Mouse (Mus musculus) left cerebral cortex, adult 2 months (tissue): ENCODE measurements around the gene App. TPM values are rescaled to one million over a fixed set of nuclear protein-coding genes. Genes with fewer than 3 reads are reported as not detected.

Experiments used
- DNase-seq, 2 experiments: peaks; one replicate each; pipeline ENCODE4 v3.0.0; 2021 to 2022; ENCODE audit warnings: low spot score in 2 of 2, mixed read lengths in 1 of 2; ENCODE audit errors: extremely low spot score in 1 of 2
- H3K27ac ChIP-seq: fragments of 200-600 bp; 2 replicates; pipeline ENCODE4 v1.8.1; 2022
- H3K4me3 ChIP-seq: fragments of 200-600 bp; 2 replicates; pipeline ENCODE4 v1.8.1; 2022
- CTCF ChIP-seq: fragments of 200-600 bp; IDR thresholded peaks from 2 replicates; pipeline ENCODE4 v1.8.1; 2022; ENCODE audit warnings: antibody characterized with exemption, mild to moderate bottlenecking, moderate library complexity
- intact Hi-C: fragments of 180-260 bp; cut with DNase I; formaldehyde crosslinking; loops from one replicate; pipeline ENCODE4 v1.15.1; 2025
- total RNA-seq, 2 experiments: library from RNA; stranded (reverse); gene quantifications; 2 replicates each; pipeline ENCODE4 v1.2.3; 2021

Gene App
- total RNA-seq, 2 experiments from 2014 or later: 1,405 to 1,415 TPM

DNA sequence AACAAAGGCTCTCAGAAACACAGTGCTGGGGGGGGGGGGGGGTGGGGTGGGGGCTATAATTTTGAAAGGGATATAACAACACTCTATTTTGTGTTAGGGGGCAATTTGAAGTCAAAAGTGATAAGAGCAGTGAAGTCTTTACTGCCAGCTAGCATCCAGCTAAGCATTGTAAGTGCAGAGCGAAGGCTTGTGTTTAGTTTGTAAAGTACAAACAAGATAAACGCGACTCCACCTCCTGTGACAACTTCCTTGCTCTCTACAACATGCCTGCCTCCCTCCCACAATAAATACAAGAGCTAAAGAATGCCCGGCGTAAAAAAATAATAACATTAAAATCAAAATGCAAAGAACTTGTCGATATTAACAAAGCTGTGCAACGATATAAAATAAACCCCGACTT lies 40.5 kb downstream of the App start:
- H3K27ac ChIP-seq: peak overlapping the region; percentile 64; the same call in 1 of the 2 replicates
- TF ChIP-seq CTCF: no peak
- no peak overlapping the region; the same call in 1 of the 2 replicates for H3K4me3 ChIP-seq
- intact Hi-C loops: no loop called here
- DNase-seq: no peak

DNA sequence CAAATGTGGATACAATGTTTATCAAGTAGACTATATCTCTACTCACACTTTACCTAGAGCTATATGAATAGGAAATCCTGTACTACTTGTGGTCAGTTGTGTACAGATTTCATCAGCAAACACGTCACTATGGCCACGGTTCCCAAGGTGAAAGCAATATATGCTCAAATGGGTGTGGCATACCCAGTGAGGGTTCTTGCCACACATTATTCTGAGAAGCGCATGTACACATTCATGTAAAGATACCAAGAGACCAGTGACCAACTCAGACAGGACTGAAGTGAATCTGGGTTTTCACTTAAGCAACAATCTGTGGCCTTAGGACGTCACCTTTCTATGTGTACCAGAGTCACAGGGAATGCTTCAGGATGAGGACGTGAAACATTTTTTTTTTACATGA lies 41.4 kb downstream of the App start:
- intact Hi-C loops: no loop called here
- TF ChIP-seq CTCF: no peak

DNA sequence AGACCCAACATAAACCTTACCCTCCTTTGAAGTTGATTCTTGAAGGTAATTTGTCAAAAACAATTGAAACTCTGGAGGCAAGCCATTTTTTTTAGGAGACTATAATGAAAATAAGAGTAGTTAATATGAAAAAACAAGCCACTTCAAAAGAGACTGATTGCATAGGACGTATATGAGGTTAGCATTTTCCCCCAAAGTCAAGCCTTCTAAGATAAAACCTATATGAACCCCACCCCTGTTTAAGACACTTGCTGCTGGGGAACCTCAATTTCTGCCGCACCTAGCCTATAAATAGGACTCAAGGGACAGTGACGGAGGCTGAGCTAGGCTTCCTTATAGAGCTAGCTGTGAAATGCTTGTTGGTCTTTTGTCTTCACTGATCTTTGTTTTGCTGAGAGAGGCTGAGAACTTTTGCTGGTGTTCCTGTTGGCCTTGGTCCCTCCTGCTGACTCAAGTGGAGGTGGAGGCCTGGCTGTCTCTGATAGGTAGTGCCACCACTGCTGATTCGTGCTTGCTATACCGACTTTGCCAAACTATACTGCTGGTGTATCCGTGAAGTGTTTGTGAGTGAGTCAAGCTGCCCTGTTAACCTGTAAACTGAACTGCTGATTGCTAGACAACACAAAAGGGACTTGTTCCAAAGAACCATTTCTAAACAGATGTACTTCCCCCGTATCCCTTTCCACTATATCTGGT lies 42.6 kb downstream of the App start:
- DNase-seq: no peak
- intact Hi-C loops: no loop called here
- Histone ChIP-seq H3K27ac (no peak overlapping the region; the same call in 1 of the 2 replicates), H3K4me3 (no peak overlapping the region)
- no peak for TF ChIP-seq CTCF

More for the DNA sequence above, 41.4 kb downstream of the App start:
- H3K27ac ChIP-seq: no peak overlapping the region
- no peak for DNase-seq
- H3K4me3 ChIP-seq: no peak overlapping the region

DNA sequence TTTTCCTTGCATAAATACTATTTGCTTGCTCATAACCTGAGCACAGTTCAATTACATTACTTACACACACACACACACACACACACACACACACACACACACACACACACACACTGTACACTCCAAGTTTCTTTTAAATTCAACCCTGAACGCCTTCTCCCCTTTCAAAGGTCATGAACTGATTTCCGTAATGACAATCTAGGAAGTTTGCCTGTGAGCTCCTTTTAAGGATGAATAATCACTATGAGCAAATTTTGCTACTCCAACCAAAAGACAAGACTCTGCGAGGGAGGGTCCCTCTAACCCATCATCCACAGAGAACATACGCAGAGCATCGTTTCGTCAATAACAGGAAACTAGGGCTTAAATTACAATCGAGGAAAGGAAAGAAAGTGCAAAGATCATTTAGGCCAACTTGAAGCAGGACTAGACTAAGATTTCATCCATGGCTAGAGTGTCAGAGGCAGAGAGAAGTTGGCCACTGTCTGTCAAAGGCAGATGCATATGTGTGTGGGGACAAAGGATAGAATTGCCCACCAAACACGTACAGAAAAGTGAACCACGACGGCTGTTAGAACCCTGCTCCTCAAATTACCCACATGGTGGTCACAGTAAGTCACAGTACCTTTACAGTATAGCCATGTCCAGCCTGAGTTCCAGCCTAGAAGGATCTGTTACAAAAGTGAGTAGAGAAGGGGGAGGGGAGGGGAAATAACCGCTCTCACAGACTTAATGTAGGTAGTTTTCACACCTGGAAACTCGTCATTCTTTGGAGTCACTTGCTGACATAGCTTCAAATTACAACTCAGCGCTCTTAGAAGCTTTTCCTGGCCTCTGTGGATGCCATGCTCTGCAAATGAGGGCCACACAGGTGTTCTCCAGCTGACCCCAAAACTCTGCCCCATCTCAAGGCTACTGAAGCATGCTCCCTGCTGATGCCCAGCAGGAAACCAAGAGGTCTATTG lies 44.6 kb downstream of the App start:
- TF ChIP-seq CTCF: no peak
- intact Hi-C loops: no loop called here
- Histone ChIP-seq H3K4me3 (no peak overlapping the region), H3K27ac (no peak overlapping the region)
- no peak for DNase-seq

DNA sequence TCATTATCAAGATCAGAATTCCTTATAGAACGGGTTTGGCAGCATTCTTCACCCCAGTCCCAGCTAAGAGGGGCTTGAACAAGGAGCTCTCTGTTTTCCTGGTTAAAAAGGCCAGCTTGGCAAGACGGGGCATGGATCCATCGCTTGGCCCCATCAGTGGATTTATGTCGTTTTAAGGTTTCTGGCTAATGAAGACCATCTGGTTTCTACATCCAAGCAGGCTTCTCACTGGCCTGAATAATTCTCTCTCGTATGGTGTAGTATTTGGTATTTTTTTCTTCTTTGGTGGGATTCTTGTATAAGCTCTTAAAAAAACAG lies 45.3 kb downstream of the App start:
- no peak overlapping the region for H3K4me3 ChIP-seq
- DNase-seq: no peak
- 0 out of 2 replicates have a peak overlapping the region, but pooled peaks have one; percentile 25 for H3K27ac ChIP-seq
- no peak for TF ChIP-seq CTCF
- intact Hi-C loops: no loop called here

DNA sequence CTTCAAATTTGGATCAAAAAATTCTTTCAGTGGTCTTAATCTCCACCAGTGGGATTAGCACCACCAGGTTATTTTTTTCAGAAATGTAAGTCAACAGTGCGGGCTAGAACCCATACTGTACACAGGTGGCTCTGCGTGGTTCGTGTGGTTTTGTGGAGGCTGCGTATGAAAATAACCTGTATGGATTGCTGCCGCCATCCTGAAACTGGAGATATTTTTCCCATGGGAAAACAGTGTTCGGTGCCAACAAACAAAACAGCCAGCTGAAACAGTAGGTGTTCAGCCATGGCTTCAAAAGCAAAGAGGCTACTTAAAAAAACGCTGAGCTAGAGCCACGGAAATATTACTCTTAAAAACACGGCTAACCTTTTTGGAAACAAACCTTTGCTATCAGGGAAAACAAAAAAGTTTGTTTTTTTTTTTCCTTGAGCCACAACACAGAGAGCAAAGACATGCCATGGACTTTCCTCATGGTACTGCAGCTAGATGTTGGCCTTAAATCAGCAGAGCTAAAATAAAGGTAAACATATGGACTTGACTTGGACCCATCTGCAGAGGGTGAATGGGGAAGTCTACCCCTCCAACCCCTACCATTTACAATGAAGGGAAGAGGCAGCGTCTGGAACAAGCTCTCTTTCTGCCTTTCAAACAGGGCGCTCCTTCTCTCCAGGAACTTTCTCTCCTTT lies 45.8 kb downstream of the App start:
- no peak for DNase-seq
- no peak for TF ChIP-seq CTCF
- Histone ChIP-seq H3K27ac (0 out of 2 replicates have a peak overlapping the region, but pooled peaks have one; percentile 25), H3K4me3 (no peak overlapping the region)
- intact Hi-C loops: no loop called here

DNA sequence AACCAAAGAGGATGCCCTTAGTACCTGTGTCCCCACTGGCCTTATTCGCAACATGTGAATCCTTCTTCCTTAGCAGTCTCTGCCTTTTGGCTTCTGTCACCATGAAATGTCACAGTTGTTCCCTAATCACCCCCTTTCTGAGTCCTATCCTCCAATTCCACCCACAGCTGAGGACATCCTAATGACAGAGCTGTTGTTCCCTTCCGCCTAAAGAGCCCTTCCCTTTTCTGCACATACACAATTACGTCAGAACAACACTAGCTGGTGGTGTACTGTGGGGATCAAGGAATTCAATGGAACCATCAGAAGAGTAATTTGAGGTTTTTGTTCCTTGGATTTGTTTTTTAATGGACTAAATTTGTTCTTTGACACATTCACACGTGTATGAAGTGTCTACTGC lies 48.9 kb downstream of the App start:
- DNase-seq: no peak
- H3K4me3 ChIP-seq: no peak overlapping the region
- TF ChIP-seq CTCF: no peak
- intact Hi-C loops: no loop called here
- no peak overlapping the region for H3K27ac ChIP-seq

DNA sequence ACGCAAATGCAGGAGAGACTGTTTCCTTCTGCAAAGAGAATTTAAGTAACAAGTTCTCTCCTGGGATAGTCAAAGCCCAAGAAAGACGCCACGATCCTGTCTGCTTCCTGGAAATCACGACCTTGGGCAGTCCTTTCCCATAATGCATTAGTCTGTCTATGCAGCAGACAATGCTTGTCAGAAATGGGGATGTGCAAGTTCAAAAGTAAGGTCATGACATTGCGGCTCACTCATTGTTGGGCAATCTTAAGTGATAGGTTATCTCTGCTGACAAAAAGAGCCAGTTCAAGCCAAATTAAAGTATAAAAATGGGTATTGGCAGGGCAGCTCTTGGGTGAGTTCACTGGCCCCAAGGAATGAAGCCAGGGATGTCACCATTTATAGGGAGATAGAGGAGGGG lies 51.6 kb downstream of the App start:
- intact Hi-C loops: no loop called here
- DNase-seq: no peak
- TF ChIP-seq CTCF: no peak
- no peak overlapping the region for H3K4me3 ChIP-seq
- H3K27ac ChIP-seq: no peak overlapping the region

DNA sequence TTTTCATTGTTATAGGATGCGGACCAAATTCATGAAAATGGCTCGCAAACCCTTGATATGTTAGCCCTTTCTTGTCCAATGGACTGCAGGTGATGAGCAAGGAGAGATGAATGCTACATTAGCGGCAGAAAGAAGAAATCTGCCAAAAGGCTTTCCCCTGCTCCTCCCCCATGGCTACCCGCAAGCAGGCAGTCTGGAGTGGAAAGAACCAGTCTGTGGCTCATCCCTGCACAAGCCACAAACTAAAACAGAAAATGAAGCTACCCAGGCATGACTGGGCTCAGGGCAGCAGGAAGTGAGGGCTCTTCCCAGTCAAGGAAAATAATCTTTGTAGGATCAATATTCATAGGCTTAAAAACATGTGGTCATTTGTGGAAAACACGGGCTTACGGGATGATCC lies 54.6 kb downstream of the App start:
- intact Hi-C loops: no loop called here
- DNase-seq: no peak
- TF ChIP-seq CTCF: no peak
- H3K4me3 ChIP-seq: no peak overlapping the region
- no peak overlapping the region for H3K27ac ChIP-seq

DNA sequence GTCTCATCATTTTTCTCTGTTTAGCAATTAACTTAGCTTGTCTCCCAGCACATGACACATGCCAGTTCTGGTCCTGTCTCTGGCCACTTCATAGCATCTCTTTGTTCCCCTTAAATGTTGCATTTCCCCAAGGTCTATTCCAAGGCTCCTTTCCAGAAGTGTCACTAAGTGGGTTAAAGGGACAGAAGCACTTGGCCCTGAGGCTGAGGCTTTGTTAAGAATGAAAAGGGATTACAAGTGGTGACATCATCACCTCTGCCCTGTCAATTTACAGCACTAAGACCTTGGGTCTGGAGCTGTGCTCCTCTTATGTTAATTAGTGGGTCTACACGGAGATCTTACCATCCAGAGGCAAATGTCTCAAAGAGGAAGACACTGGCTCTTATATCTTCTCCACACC lies 56.0 kb downstream of the App start:
- DNase-seq: no peak
- Histone ChIP-seq H3K4me3 (no peak overlapping the region), H3K27ac (no peak overlapping the region)
- intact Hi-C loops: no loop called here
- no peak for TF ChIP-seq CTCF

DNA sequence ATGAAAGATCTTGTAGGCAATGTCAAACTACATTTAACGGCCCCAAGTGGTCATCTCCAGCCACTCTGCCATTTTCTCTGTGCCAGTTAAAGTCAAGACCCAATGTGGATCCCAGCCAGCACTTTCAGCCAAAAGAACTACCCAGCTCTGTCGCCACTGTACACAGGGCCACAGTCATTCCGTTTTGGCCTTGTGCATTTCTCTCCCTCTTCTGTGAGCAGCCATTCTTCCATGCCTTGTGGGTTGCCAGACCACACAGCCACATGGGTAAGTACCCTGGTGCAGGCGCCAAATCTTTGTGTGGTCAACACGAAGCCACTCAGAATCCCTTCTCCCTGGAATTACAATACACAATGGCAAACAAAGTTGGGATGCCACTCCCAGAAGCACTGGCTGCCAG lies 57.7 kb downstream of the App start:
- no peak overlapping the region for H3K27ac ChIP-seq
- DNase-seq: no peak
- TF ChIP-seq CTCF: no peak

DNA sequence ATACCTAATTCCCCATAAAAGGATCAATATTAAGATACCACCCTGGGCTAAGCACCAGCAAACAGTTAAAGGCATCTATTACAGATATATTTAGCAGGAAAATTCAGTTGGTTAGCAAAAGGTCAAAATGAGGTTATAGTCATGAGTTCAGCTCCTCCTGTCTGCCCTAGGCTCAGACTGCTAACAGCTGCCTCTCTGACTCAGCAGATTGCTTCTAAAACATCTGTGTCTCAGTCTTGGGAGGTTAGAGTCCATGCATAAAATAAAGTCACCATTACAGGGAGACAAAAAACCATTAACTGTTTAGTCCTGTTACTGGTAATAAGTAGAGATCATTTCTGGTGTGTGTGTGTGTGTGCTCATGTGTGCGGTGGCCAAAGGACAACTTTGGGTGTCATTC lies 58.8 kb downstream of the App start:
- TF ChIP-seq CTCF: no peak
- no peak for DNase-seq
- Histone ChIP-seq H3K27ac (no peak overlapping the region), H3K4me3 (no peak overlapping the region)
- intact Hi-C loops: no loop called here

More for the DNA sequence above, 57.7 kb downstream of the App start:
- intact Hi-C loops: no loop called here
- H3K4me3 ChIP-seq: no peak overlapping the region
